Mouse (Mus musculus) cerebral cortex, adult 2 months (tissue): ENCODE measurements around the gene Olfr1506.

Experiments used
- WGBS: fragments of 180-500 bp; shearing (Covaris S2); methylation state at CpG from one replicate; pipeline ENCODE4 v1.1.7; 2018; 5-methylcytosine and 5-hydroxymethylcytosine counted together

Gene Olfr1506

GRCm38 (mm10) chr2:90224393-90224792, at the start of gene Olfr1506:
TSS of gene Olfr1506 (minus strand) at chr2:90224493.
- WGBS: no CpG with 5 or more reads among the region's 6 CpGs

- 96% methylated on average over 2 of the region's 2 CpGs for WGBS
Observed at GRCm38 (mm10) chr2:90270932-90271331, 46.6 kb upstream of the Olfr1506 start, which contains the start of gene Olfr1271. TSS of gene Olfr1271 (minus strand) at chr2:90271032.

DNA sequence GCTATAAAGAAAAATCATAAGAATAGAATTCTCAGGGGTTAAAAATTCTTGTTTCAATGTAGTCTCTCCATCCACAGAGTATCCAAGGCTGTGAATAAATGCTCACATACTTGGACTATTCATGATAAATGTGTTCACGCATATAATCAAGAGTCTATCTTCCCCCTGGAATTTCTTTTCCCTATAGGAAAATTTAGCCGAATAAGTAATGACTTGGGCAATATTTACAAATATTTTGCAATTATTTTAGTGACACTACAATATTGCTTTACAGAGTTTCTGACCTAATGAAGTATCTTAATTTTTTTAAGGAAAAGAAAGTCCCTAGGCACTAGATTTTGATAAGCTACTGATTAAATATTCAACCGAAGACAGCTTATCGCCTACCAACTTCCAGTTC, 33.2 kb upstream of the Olfr1506 start, which contains the start of gene Olfr142:
TSS of gene Olfr142 (minus strand) at position 101 of the 400 bp plus-strand sequence.
- WGBS: 92% methylated on average over 4 of the region's 4 CpGs

DNA sequence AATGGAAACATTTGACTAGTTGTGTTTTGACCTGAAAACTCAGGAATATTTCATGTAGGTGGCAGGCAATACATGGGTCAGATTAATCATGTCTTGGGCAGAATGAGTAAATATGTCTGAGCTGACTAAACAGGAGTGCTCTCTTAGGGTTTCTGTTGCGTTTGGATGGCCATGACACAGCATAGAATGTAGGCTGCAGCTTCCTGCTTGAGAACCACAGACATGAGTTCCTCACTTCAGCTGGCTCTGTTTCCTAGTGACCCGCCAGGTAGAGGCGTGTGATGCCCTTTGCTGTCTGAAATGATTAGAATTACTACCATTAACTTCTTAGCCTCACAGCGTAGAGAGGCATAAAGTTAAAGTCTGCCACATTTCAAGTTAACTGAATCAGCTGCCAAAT, 24.7 kb downstream of the Olfr1506 start:
- WGBS: no CpG with 5 or more reads among the region's 4 CpGs

DNA sequence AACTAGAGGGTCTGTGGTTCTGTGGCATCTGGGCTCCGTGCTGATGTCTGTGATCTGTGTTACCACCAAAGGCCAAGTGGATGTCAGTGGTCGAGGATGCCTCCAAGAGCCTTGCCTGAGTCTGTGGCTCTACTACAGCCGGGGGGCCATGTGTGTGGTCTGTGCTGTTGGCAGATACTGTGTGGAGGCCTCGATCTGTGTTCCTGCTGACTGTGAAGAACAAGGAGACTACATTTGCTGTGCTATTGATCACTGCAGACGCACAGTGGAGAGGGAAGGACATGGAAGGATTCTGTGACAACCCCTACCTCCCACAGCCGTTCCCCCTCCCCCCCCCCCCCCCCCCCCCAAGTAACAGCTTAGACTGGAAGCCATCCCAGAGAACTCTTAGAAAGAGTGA, 29.0 kb downstream of the Olfr1506 start:
- no CpG with 5 or more reads among the region's 6 CpGs for WGBS

DNA sequence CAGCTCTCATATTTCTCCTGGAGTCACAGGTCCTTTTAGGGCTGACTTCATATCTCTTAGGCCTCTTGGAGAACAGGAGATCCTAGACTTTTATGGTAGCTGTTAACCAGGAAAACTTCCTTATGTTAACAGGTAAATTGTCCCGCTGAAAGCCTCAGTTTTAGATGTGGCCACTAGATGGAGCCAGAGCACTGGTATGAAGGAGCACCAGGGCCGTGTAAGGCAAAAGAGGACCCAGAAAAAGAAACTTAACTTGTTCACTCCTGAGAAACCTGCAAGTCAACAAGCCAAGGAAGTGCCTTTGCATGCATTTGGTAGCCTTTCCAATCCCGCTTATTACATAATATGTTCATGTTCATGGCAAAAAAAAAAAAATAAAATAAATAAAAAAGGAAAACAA, 29.5 kb downstream of the Olfr1506 start:
- whole genome bisulfite sequencing: no CpG with 5 or more reads among the region's 3 CpGs

DNA sequence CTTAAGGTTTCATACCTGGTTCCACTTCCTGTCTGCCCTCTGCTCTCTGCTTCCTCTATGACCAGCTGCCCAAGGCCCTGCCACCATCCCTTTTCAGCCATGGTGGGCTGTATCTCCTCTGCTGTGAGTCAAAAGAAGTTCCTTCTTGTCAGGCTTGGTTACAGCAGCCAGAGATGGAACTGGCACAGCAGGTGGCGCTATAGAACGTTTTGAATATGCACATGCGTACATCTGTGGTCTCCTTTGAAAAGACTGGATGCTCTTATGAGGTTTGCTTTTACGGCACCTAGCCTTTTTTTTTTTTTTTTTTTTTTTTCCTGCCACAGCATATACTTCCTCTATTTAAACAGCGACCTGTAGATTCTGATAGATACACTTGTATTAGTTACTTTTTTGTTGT, 37.2 kb downstream of the Olfr1506 start:
- WGBS: no CpG with 5 or more reads among the region's 5 CpGs

- WGBS: no CpG with 5 or more reads among the region's 4 CpGs
Observed at GRCm38 (mm10) chr2:90186082-90186481, 38.2 kb downstream of the Olfr1506 start.
